Mouse (Mus musculus) midbrain, embryonic 14.5 days (tissue): Measurements from ENCODE around the gene Pgm2l1. TPM values are rescaled to one million over a fixed set of nuclear protein-coding genes. Genes with fewer than 3 reads are reported as not detected.
A peak's percentile ranks its signal among the peaks of the same experiment; 100 is the strongest.

Source experiments
- ATAC-seq: fragments of 200-750 bp; cut with Nextera tagmentation; 2 replicates; pipeline ENCODE4 v1.8.0; 2017; ENCODE audit warnings: moderate number of reproducible peaks, moderate library complexity; ENCODE audit not compliant: low FRiP score, low TSS enrichment
- DNase-seq: peaks from one replicate; pipeline ENCODE4 v3.0.0-alpha.2; 2015
- H3K27ac ChIP-seq: fragments of 300-500 bp; sonication (generic); replicated peaks from 2 replicates; pipeline ENCODE4 v1.5.1; 2014; ENCODE audit warnings: mild to moderate bottlenecking, low read depth, low read length, moderate library complexity
- H3K27me3 ChIP-seq: fragments of 300-500 bp; sonication (generic); 2 replicates; pipeline ENCODE4 v1.6.1; 2014; ENCODE audit warnings: low read length, control low read depth, mixed read lengths; ENCODE audit not compliant: control insufficient read depth, insufficient read depth
- H3K36me3 ChIP-seq: fragments of 300-500 bp; sonication (generic); 2 replicates; pipeline ENCODE4 v1.6.1; 2014; ENCODE audit warnings: low read length, control low read depth; ENCODE audit not compliant: control insufficient read depth, insufficient read depth
- H3K4me1 ChIP-seq: fragments of 300-500 bp; sonication (generic); 2 replicates; pipeline ENCODE4 v1.6.1; 2014; ENCODE audit warnings: mild to moderate bottlenecking, antibody characterized with exemption, low read length, control low read depth; ENCODE audit not compliant: control insufficient read depth, insufficient read depth
- H3K4me2 ChIP-seq: fragments of 300-500 bp; sonication (generic); 2 replicates; pipeline ENCODE4 v1.6.1; 2014; ENCODE audit warnings: mild to moderate bottlenecking, low read length, moderate library complexity
- H3K4me3 ChIP-seq: fragments of 300-500 bp; sonication (generic); replicated peaks from 2 replicates; pipeline ENCODE4 v1.5.1; 2014; ENCODE audit warnings: low read depth, low read length
- H3K9ac ChIP-seq: fragments of 300-500 bp; sonication (generic); replicated peaks from 2 replicates; pipeline ENCODE4 v1.6.1; 2014; ENCODE audit warnings: mild to moderate bottlenecking, low read length, moderate library complexity
- H3K9me3 ChIP-seq: fragments of 300-500 bp; sonication (generic); 2 replicates; pipeline ENCODE4 v1.6.1; 2016; ENCODE audit warnings: low read length, control low read depth, mixed read lengths; ENCODE audit not compliant: control insufficient read depth
- WGBS: fragments of 180-500 bp; shearing (Covaris S2); extraction: QIAGEN DNeasy Blood & Tissue Kit; methylation state at CpG from one replicate; pipeline ENCODE4 v1.1.7; 2014; 5-methylcytosine and 5-hydroxymethylcytosine counted together
- polyA plus RNA-seq: library from polyadenylated mRNA; unstranded; fragments of >200 nt; fragmentation: Nextera tagmentation; extraction: Ambion mirVana; gene quantifications from 2 replicates; pipeline ENCODE4 v1.2.1, GENCODE M21; 2014

Pgm2l1 gene
- polyA plus RNA-seq, 1 experiment from 2014 or later: 30.3 TPM

DNA sequence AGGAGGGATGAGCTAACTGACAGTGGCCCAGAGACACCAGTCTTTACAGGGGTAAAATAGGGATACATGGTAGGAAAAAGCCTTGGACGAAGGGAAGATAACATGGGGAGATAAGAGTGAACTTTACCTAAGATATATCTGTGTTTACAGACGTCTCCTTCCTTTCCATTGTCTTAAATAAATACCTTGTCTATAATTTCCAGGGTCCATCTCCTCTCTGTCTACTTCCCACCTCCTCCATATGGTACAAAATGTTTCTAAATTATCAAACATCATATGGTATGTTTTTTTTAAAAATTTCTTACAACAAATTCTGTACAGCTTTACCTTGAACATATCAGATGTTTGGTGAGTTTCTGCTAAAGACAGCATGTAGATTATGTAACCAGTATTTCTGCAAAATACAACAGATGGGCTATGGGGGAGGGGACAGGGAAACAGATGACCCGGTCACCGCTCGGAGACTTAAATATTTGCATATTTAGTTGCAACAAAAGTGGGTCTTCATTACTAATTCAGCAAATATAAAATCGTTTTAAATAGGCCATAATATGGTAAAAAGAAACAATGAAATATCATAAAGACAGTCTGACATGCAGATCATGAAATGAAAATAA is 12.0 kb upstream of the Pgm2l1 start:
- 29% methylated on average over 6 of the region's 6 CpGs for WGBS
- ATAC-seq (no peak), DNase-seq (peak; percentile 65)
- Histone ChIP-seq H3K4me1 (peaks cover 24% of the 10 kb centered on the region), H3K4me2 (no peak overlapping the region), H3K4me3 (no peak overlapping the region), H3K27me3 (no peaks in the 10 kb centered on the region), H3K9me3 (no peaks in the 10 kb centered on the region), H3K36me3 (no peaks in the 10 kb centered on the region), H3K9ac (no peak overlapping the region), H3K27ac (no peak overlapping the region)

DNA sequence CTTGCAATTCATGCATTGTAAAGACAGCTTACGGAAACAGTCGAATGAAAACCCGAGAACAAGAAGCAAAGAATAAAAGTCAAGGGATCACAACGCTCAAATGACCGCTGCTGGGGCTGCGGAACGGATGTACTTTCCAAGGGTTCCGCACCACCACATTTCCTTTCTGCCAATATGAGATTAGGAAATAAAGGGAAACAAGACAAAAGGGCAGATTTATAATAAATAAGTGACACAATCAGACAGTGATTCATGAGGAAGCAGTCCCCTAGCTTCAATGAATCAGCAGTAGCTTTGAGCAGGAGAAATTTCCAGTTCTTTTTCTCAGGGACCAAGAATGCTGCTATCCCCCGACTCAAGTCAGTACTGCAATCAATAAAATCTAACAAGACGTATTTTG is 11.2 kb upstream of the Pgm2l1 start:
- Histone ChIP-seq H3K4me2 (peak overlapping the region; percentile 35), H3K4me3 (no peak overlapping the region), H3K27me3 (no peaks in the 10 kb centered on the region), H3K36me3 (no peaks in the 10 kb centered on the region), H3K9me3 (no peaks in the 10 kb centered on the region), H3K4me1 (peaks cover 24% of the 10 kb centered on the region), H3K9ac (no peak overlapping the region), H3K27ac (peak overlapping the region; percentile 85)
- ATAC-seq (no peak), DNase-seq (peak; percentile 53)
- 8% methylated on average over 10 of the region's 10 CpGs for WGBS

DNA sequence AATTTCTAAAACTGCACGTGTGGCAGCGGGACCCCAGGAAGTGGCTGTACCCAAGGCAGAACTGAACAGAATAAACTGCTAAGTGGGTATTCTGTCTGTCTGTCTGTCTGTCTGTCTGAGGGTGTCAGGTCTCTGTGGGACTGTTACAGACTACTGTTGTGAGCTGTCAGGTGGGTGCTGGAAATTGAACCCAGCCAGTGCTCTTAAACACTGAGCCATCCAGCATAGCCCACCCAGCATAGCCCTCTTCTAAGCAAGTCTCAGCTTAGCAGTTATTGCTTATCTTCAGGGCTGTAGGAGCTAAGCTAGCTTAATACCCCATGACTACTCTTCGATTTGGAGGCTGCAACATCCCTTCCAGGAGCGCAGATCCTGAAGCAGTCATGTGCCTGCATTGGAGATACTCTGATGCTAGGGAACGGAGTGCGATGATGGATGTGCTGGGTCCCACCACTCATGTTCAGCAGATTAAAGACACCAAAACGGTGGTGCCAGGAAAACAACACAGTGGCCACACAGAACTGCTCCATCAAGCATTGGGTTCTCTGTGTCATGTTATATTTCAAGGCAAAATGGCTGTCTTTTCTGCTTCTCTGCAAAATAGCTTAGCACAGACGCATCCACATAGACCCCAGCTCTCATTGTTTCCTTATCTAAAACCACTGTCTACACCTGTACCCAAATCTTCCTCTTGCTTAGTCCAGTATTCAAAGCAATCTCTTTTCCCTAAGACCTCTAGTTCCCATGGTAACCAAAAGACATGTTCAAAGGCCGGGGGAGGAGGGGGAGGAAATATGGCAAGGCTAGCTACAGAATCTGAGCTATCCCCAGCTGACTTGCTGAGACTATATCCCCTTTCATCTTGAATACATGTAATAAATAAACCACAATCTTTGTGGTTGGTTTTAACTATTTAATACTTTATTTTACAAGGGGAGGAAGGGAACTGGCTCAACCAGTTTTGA is 10.3 kb upstream of the Pgm2l1 start:
- no peaks in the 10 kb centered on the region for H3K36me3 ChIP-seq
- H3K9ac ChIP-seq: no peak overlapping the region
- peak overlapping the region; percentile 85 for H3K27ac ChIP-seq
- H3K4me2 ChIP-seq: peak overlapping the region; percentile 35; the same call in 1 of the 2 replicates
- H3K4me3 ChIP-seq: no peak overlapping the region
- peaks cover 24% of the 10 kb centered on the region for H3K4me1 ChIP-seq
- ATAC-seq: peak; percentile 72
- peak; percentile 81 for DNase-seq
- no peaks in the 10 kb centered on the region for H3K27me3 ChIP-seq
- H3K9me3 ChIP-seq: no peaks in the 10 kb centered on the region
- WGBS: 52% methylated on average over 9 of the region's 9 CpGs

DNA sequence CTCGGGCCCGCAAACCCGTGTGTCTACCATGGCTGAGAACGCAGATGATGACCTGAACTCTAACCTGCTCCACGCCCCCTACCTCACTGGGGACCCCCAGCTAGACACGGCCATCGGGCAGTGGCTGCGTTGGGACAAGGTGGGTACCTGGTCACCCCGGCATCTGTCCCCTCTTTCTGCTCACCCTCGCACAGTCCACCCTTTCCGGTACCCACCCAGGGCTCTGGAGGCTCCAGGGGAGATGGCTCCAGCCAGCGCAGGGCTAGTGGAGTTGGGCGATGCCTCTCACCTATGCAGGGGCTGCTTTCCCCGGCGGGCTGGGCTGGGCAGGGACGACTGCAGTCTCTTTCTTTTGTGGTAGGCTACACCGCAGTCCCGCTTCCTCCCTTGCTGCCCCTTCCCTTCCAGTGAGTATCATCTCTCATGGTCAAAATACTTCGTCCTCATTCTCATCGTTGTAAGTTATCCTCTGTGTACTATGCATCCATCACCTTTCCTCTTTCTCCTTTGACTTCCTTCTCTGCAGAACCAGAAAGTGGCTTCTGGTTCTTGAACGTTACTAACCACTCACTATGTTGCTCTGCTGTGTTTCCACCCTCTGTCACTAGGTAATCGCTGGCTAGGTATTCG is 817 bp downstream of the Pgm2l1 start:
- Histone ChIP-seq H3K4me1 (peaks cover 15% of the 10 kb centered on the region), H3K9me3 (no peaks in the 10 kb centered on the region)
- WGBS: under 1% methylated on average over 23 of the region's 23 CpGs

DNA sequence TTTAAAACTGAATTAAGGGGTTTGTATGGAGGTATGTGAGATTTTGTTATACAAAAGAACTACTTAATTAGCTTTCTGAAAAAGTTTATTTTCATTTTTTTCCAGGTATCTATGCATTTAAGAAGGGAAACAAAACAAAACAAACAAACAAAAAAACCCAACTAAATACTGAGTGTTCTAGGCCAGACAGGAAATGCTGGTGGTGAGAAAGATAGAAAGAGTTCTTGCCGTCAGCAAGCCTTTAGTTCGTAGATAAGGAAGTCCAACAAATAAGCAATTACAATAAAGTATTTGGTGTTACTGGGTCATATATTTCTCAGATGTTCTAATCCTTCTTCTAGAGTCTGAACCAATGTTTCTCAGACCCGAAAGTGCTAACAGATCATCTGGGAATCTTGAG is 1.8 kb downstream of the Pgm2l1 start:
- WGBS: 73% methylated on average over 3 of the region's 3 CpGs
- H3K4me1 ChIP-seq: peaks cover 15% of the 10 kb centered on the region
- H3K27me3 ChIP-seq: no peaks in the 10 kb centered on the region
- peak overlapping the region; percentile 89 for H3K4me3 ChIP-seq
- H3K27ac ChIP-seq: no peak overlapping the region
- peak overlapping the region; percentile 75 for H3K4me2 ChIP-seq
- H3K9me3 ChIP-seq: no peaks in the 10 kb centered on the region
- DNase-seq (no peak), ATAC-seq (no peak)
- H3K36me3 ChIP-seq: no peaks in the 10 kb centered on the region
- H3K9ac ChIP-seq: peak overlapping the region; percentile 90

More for the DNA sequence above, 817 bp downstream of the Pgm2l1 start:
- peak overlapping the region; percentile 75 for H3K4me2 ChIP-seq
- DNase-seq: peak; percentile 61
- peak overlapping the region; percentile 89 for H3K4me3 ChIP-seq
- H3K27me3 ChIP-seq: no peaks in the 10 kb centered on the region
- H3K36me3 ChIP-seq: no peaks in the 10 kb centered on the region
- H3K27ac ChIP-seq: peak overlapping the region; percentile 92
- peak overlapping the region; percentile 90 for H3K9ac ChIP-seq
- ATAC-seq: peak; percentile 51

DNA sequence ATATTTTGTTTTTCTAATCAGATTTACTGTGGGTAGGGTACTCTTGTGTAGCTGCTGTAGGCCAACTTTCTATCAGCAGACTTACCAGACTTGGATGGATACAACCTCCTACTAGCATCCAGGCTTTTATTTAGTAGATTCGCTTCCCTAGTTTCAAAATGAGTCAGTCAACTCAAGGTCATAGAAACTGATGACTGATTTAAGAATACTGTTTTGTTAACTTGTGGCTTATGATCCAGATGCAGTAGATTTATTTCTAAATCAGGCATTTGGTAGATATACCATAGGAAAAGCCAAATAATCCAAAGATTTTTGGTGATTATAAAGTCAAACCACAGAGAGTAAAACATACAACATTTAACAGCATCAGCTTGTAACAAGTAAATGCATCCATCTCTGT is 3.5 kb downstream of the Pgm2l1 start:
- H3K36me3 ChIP-seq: no peaks in the 10 kb centered on the region
- peak overlapping the region; percentile 1; the same call in 1 of the 2 replicates for H3K4me2 ChIP-seq
- no peak overlapping the region for H3K9ac ChIP-seq
- no peaks in the 10 kb centered on the region for H3K27me3 ChIP-seq
- ATAC-seq (no peak), DNase-seq (no peak)
- no peak overlapping the region for H3K4me3 ChIP-seq
- peaks cover 15% of the 10 kb centered on the region for H3K4me1 ChIP-seq
- 96% methylated on average over 1 of the region's 1 CpGs for WGBS
- no peak overlapping the region for H3K27ac ChIP-seq
- no peaks in the 10 kb centered on the region for H3K9me3 ChIP-seq

DNA sequence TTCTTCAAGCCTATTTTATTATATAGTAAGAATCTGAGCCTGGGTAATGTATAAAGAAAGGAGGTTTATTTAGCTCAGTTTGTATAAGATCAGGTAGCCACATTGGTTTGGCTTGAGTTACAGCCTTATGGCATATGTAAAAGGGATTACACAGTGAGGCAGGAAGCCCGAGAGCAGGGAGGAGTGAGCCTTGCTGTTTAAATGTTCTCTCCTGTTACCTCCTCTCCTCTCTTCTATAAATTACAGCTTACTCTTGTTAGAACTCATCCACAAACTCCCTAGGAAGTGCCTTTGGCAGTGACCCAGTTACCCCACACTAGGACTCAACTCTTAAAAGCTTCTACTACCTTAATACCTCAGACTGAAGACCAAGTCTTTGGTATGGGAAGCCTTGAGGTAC is 4.5 kb downstream of the Pgm2l1 start:
- no peak for DNase-seq
- no peaks in the 10 kb centered on the region for H3K27me3 ChIP-seq
- no peak overlapping the region for H3K4me2 ChIP-seq
- H3K27ac ChIP-seq: no peak overlapping the region
- H3K36me3 ChIP-seq: no peaks in the 10 kb centered on the region
- ATAC-seq: no peak
- WGBS: 50% methylated on average over 1 of the region's 1 CpGs
- H3K4me1 ChIP-seq: peaks cover 15% of the 10 kb centered on the region
- no peak overlapping the region for H3K4me3 ChIP-seq
- no peaks in the 10 kb centered on the region for H3K9me3 ChIP-seq
- no peak overlapping the region for H3K9ac ChIP-seq

DNA sequence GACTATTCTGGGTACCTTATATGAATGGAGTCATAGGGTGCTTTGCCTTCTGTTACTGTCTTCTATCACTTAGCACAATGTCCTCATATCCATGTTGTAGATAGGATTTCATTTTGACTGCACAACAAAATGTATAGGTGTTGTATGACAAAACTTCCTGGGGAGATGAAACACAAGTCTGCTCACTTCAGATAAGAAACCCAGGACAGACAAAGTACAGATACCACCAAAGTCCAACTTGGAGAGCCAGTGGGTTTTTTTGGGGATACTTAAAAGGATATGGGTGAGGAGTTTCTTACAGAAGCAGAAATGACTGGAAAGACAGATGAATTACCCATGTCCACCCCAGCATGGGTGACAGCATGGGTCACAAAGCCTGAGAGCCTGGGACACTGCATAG is 6.5 kb downstream of the Pgm2l1 start:
- H3K36me3 ChIP-seq: no peaks in the 10 kb centered on the region
- H3K27me3 ChIP-seq: no peaks in the 10 kb centered on the region
- H3K4me1 ChIP-seq: peaks cover 18% of the 10 kb centered on the region
- H3K9me3 ChIP-seq: no peaks in the 10 kb centered on the region
- H3K27ac ChIP-seq: no peak overlapping the region
- no peak for ATAC-seq
- H3K4me2 ChIP-seq: no peak overlapping the region; the same call in 1 of the 2 replicates
- H3K9ac ChIP-seq: no peak overlapping the region
- no peak for DNase-seq
- no peak overlapping the region for H3K4me3 ChIP-seq
